Mouse (Mus musculus) ovary, postnatal 36 days (tissue): ENCODE results near the gene Selenos.

Source experiments
- DNase-seq: peaks from one replicate; pipeline ENCODE4 v3.0.0; 2022; ENCODE audit warnings: low spot score, mixed read lengths

Gene Selenos

GRCm38 (mm10) chr7:66118796-66119195 lies 39.3 kb downstream of the Selenos start:
- DNase-seq, result no peak

DNA sequence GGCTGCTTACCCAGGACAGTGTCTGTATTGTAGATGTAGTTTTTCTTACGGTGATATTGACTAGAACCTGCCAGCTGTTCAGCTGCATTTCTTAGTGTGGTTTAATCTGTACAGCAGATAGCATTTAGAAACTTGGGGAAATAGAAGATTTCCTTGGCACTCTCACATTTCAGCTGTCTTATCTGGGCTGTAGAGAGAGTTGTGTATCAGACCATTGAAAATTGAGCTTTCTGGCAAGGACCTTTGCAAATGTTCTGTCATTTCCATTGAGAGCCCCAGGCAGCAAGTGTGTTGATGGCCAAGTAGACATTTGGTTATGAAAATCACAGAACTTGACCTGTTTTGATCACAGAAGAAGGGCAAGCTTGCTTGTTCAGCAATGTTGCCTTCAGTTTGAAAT lies 40.7 kb downstream of the Selenos start:
- DNase-seq, result no peak

- DNase-seq, result no peak
Measured at GRCm38 (mm10) chr7:66120702-66121396, 41.4 kb downstream of the Selenos start.

DNA sequence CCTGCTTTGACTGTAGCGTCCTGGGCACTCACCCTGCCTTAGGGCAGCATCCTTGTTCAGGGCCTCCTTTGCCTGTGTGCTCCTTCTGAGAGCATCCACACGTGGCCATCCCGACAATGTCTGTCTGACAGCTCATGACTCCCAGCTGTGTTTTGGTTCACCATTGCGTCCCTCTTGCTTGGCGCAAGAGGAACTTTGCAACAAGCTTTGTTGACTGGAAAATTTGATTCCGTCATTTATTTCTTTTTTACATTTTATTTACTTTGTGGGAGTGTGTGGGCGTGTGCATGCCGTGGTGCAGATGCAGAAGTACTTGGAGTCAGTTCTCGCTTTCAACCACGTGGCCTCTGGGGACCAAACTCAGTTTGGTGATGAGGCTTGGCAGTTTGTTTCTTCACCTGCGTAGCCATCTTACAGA lies 45.1 kb downstream of the Selenos start:
- no peak for DNase-seq

DNA sequence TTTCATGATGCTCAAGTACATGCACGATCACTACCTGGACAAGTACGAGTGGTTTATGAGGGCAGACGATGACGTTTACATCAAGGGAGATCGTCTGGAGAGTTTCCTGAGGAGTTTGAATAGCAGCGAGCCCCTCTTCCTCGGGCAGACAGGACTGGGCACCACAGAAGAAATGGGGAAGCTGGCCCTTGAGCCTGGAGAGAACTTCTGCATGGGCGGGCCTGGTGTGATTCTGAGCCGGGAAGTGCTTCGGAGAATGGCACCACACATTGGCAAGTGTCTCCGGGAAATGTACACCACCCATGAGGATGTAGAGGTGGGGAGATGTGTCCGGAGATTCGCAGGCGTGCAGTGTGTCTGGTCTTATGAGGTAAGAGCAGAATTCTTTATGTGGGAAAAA lies 45.9 kb downstream of the Selenos start:
- DNase-seq, result no peak

DNA sequence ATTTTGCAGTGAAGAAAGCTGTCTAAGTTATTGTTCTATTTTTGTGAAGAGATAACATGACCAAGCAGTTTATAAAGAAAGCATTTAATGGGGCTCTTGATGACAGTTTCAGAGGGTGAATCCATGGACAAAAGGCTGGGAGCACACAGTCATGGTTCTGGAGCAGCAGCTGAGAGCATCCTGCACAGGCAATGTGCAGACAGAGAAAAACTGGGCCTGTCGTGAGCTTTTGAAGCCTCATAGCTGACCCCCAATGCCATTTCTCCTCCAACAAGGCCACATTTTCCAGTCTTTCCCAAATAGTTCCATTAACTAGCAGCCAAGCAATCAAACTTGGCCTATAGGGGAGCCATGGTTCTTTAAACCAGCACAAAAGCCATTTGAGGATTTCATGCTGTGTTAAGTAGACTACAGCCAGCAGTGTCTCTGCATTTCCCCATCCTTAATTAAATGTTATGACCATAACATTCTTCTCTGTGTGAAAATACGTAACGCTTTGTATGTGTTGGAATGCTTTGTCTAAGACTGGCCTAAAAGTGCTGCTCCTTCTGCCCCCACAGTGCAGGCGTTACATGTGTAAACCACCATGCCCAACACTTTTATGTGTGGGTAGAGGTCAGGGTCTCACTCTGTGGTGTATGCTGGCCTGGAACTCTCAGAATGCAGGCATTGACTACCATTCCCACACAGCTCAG lies 48.6 kb downstream of the Selenos start:
- DNase-seq, result no peak

- no peak for DNase-seq
Measured at GRCm38 (mm10) chr7:66128857-66129256, 49.4 kb downstream of the Selenos start.

- DNase-seq, result no peak
Measured at GRCm38 (mm10) chr7:66130296-66130695, 50.8 kb downstream of the Selenos start.

- no peak for DNase-seq
Measured at GRCm38 (mm10) chr7:66131776-66132421, 52.5 kb downstream of the Selenos start.

GRCm38 (mm10) chr7:66134154-66134553 lies 54.7 kb downstream of the Selenos start:
- no peak for DNase-seq

- no peak for DNase-seq
Measured at GRCm38 (mm10) chr7:66135644-66136043, 56.2 kb downstream of the Selenos start.

GRCm38 (mm10) chr7:66136187-66136586 lies 56.7 kb downstream of the Selenos start:
- no peak for DNase-seq

GRCm38 (mm10) chr7:66137309-66137708 lies 57.9 kb downstream of the Selenos start:
- DNase-seq, result no peak

DNA sequence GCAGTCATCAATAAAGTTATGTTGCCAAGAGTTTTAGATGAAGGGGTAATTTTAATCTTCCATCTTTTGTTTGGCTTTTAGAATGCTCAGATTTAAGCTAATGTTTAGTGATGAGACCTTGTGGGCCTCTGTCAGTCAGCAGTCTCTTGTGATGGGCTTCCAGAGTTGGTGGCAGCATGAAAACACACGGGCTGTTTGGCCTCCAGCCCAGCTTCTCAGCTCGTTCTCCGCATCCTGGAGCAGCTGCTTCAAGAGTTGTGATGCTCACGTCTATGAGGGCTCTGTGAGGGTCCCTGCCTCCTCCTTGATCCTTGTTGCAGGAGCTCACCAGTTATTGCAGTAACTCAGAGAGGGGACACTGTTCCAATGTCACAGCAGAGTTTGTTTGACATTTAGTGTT lies 58.9 kb downstream of the Selenos start:
- no peak for DNase-seq

GRCm38 (mm10) chr7:66138878-66139277 lies 59.4 kb downstream of the Selenos start:
- no peak for DNase-seq
